ENCODE assay signal across 20 mouse cellular contexts in genomic region chr19:53571501-53572428, GRCm38 (mm10). TPM values are rescaled to one million over a fixed set of nuclear protein-coding genes. Genes with fewer than 3 reads are reported as not detected.
DNase-seq lines count a peak whose midpoint lies in the region; ATAC-seq lines count a peak whose summit lies in the region.
"Had no signal": no experiment of that assay in that cellular context is flagged by ENCODE, and none has a peak within 500 bp of the region (broad histone marks: within the 10 kb centered on the region; RNA-seq: fewer than 3 reads in every experiment).

No protein-coding gene starts in this region.

- peak; percentile 77 for DNase-seq in midbrain, embryonic 11.5 days (ENCODE audit: low spot score, missing footprints)
- DNase-seq in midbrain, embryonic 10.5 days (ENCODE audit: low spot score) = no peak
- DNase-seq in right cerebral cortex, adult 18-20 months = no peak
- DNase-seq in right cerebral cortex, adult 2 months (ENCODE audit: low spot score in 2 of 2) = no peak
- DNase-seq in spleen, postnatal 14 days (ENCODE audit: low spot score in 2 of 2) = no peak
- DNase-seq: layer of hippocampus, adult 9-11 months; retina, postnatal 1 day; spleen, adult 18-20 months had no signal

- no peaks in the 10 kb centered on the region for H3K27me3 ChIP-seq in midbrain, embryonic 11.5 days (ENCODE audit: control insufficient read depth, insufficient read depth, low read length)
- no peaks in the 10 kb centered on the region for H3K27me3 ChIP-seq in midbrain, embryonic 10.5 days (ENCODE audit: low read depth, poor library complexity, severe bottlenecking)
- H3K27me3 ChIP-seq: CH12.LX; embryonic facial prominence, embryonic 15.5 days; forebrain, embryonic 12.5 days; heart, embryonic 15.5 days; hindbrain, embryonic 15.5 days; limb, embryonic 15.5 days; lung, embryonic 15.5 days; neural tube, embryonic 15.5 days had no signal

- WGBS in midbrain, embryonic 11.5 days = 83% methylated on average over 18 of the region's 18 CpGs
- WGBS in midbrain, embryonic 10.5 days = 86% methylated on average over 18 of the region's 18 CpGs

- H3K27ac ChIP-seq in midbrain, embryonic 11.5 days (ENCODE audit: low read depth, low read length) = no peak overlapping the region
- no peak overlapping the region for H3K27ac ChIP-seq in midbrain, embryonic 10.5 days (replicated peaks)
- H3K27ac ChIP-seq: embryonic facial prominence, embryonic 15.5 days; forebrain, embryonic 12.5 days; heart, embryonic 15.5 days; hindbrain, embryonic 15.5 days; limb, embryonic 15.5 days; lung, embryonic 15.5 days; neural tube, embryonic 15.5 days had no signal

- no peaks in the 10 kb centered on the region for H3K4me1 ChIP-seq in midbrain, embryonic 11.5 days (ENCODE audit: control insufficient read depth, insufficient read depth, low read length)
- H3K4me1 ChIP-seq in midbrain, embryonic 10.5 days = peaks cover 16% of the 10 kb centered on the region
- H3K4me1 ChIP-seq: embryonic facial prominence, embryonic 15.5 days; hindbrain, embryonic 15.5 days; limb, embryonic 15.5 days had no signal

- no peak overlapping the region for H3K4me3 ChIP-seq in midbrain, embryonic 11.5 days (ENCODE audit: low read depth, low read length)
- H3K4me3 ChIP-seq in midbrain, embryonic 10.5 days = no peak overlapping the region
- H3K4me3 ChIP-seq: embryonic facial prominence, embryonic 15.5 days; forebrain, embryonic 12.5 days; heart, embryonic 15.5 days; hindbrain, embryonic 15.5 days; limb, embryonic 15.5 days; lung, embryonic 15.5 days; megakaryocyte, embryonic 14.5 days; neural tube, embryonic 15.5 days had no signal

- H3K9ac ChIP-seq in midbrain, embryonic 11.5 days (ENCODE audit: low read length) = no peak overlapping the region
- H3K9ac ChIP-seq: embryonic facial prominence, embryonic 15.5 days; forebrain, embryonic 12.5 days; heart, embryonic 15.5 days; hindbrain, embryonic 15.5 days; limb, embryonic 15.5 days; lung, embryonic 15.5 days; neural tube, embryonic 15.5 days had no signal

- no peaks in the 10 kb centered on the region for H3K36me3 ChIP-seq in midbrain, embryonic 11.5 days (ENCODE audit: control insufficient read depth, insufficient read depth, low read length)
- no peaks in the 10 kb centered on the region for H3K36me3 ChIP-seq in midbrain, embryonic 10.5 days
- H3K36me3 ChIP-seq: embryonic facial prominence, embryonic 15.5 days; forebrain, embryonic 12.5 days; heart, embryonic 15.5 days; hindbrain, embryonic 15.5 days; limb, embryonic 15.5 days; lung, embryonic 15.5 days; neural tube, embryonic 15.5 days had no signal

- ATAC-seq in midbrain, embryonic 11.5 days (ENCODE audit: low FRiP score) = no peak
- peak; percentile 52 for ATAC-seq in common myeloid progenitor, adult 5-6 weeks (replicated peaks; ENCODE audit: low read depth, poor library complexity, severe bottlenecking)
- peak; percentile 40; the same call in 1 of the 2 replicates for ATAC-seq in megakaryocyte, adult 5-6 weeks (ENCODE audit: poor library complexity, severe bottlenecking)

- no peak overlapping the region for H3K4me2 ChIP-seq in midbrain, embryonic 11.5 days
- H3K4me2 ChIP-seq: embryonic facial prominence, embryonic 15.5 days; forebrain, embryonic 12.5 days; heart, embryonic 15.5 days; hindbrain, embryonic 15.5 days; limb, embryonic 15.5 days; lung, embryonic 15.5 days; neural tube, embryonic 15.5 days had no signal

- no peaks in the 10 kb centered on the region for H3K9me3 ChIP-seq in midbrain, embryonic 11.5 days (ENCODE audit: control insufficient read depth, low read length)
- no peaks in the 10 kb centered on the region for H3K9me3 ChIP-seq in midbrain, embryonic 10.5 days (replicated peaks)
- H3K9me3 ChIP-seq: embryonic facial prominence, embryonic 15.5 days; heart, embryonic 15.5 days; hindbrain, embryonic 15.5 days; limb, embryonic 15.5 days; lung, embryonic 15.5 days; megakaryocyte, embryonic 14.5 days; neural tube, embryonic 15.5 days had no signal

RNA-seq across cellular contexts. Expression of gene Nutf2-ps1, which starts 17.1 kb away (rescaled TPM):
- polyA plus RNA-seq in midbrain, embryonic 11.5 days (2014; fragmentation: Nextera tagmentation; extraction: Ambion mirVana) = 516 and 544 TPM in 2 replicates
- polyA plus RNA-seq in midbrain, embryonic 10.5 days (2016; fragmentation: Nextera tagmentation; extraction: Ambion mirVana) = 609 and 658 TPM in 2 replicates
- 193 and 221 TPM in 2 replicates for total RNA-seq in common myeloid progenitor, adult 5-6 weeks (2017)
- total RNA-seq in megakaryocyte, adult 5-6 weeks (2015) = 36.9 and 38.7 TPM in 2 replicates
- 46.3 and 61.1 TPM in 2 replicates for total RNA-seq in megakaryocyte, adult 5-6 weeks (2017)
- total RNA-seq: monocyte, adult 5-6 weeks had no signal

RNA-seq across cellular contexts. Expression of gene Smc3, which starts 28.4 kb away (rescaled TPM):
- polyA plus RNA-seq in midbrain, embryonic 11.5 days (2014; fragmentation: Nextera tagmentation; extraction: Ambion mirVana) = 95.1 and 102 TPM in 2 replicates
- 74.3 and 76.9 TPM in 2 replicates for polyA plus RNA-seq in midbrain, embryonic 10.5 days (2016; fragmentation: Nextera tagmentation; extraction: Ambion mirVana)
- 188 and 212 TPM in 2 replicates for total RNA-seq in common myeloid progenitor, adult 5-6 weeks (2017)
- total RNA-seq in megakaryocyte, adult 5-6 weeks (2015) = 91.2 and 91.7 TPM in 2 replicates
- total RNA-seq in megakaryocyte, adult 5-6 weeks (2017) = 108 and 122 TPM in 2 replicates

RNA-seq across cellular contexts. Expression of gene Dusp5, which starts 42.9 kb away (rescaled TPM):
- polyA plus RNA-seq in midbrain, embryonic 11.5 days (2014; fragmentation: Nextera tagmentation; extraction: Ambion mirVana) = 1.9 and 2.9 TPM in 2 replicates
- polyA plus RNA-seq in midbrain, embryonic 10.5 days (2016; fragmentation: Nextera tagmentation; extraction: Ambion mirVana) = 4.0 and 6.3 TPM in 2 replicates
- 16.6 and 19.8 TPM in 2 replicates for total RNA-seq in common myeloid progenitor, adult 5-6 weeks (2017)
- 4.3 and 5.0 TPM in 2 replicates for total RNA-seq in megakaryocyte, adult 5-6 weeks (2015)
- 4.6 and 6.4 TPM in 2 replicates for total RNA-seq in megakaryocyte, adult 5-6 weeks (2017)
